19 mouse cellular contexts compared by ENCODE assay signal in genomic region chr7:144240736-144241343, GRCm38 (mm10).
A peak's percentile ranks its signal among the peaks of the same experiment; 100 is the strongest.
DNase-seq lines count a peak whose midpoint lies in the region; ATAC-seq lines count a peak whose summit lies in the region.
"Had no signal": no experiment of that assay in that cellular context is flagged by ENCODE, and none has a peak within 500 bp of the region (broad histone marks: within the 10 kb centered on the region; RNA-seq: fewer than 3 reads in every experiment).

No protein-coding gene starts in this region.

- no peak; the same call in 1 of the 2 replicates for ATAC-seq in forebrain, embryonic 13.5 days
- ATAC-seq in midbrain, embryonic 14.5 days (ENCODE audit: low FRiP score, low TSS enrichment) = no peak
- no peak for ATAC-seq in midbrain, embryonic 11.5 days (ENCODE audit: low FRiP score)
- no peak for ATAC-seq in hindbrain, embryonic 16.5 days
- ATAC-seq: CD4-positive, CD25-positive, alpha-beta regulatory T cell, adult 4 months had no signal

- no peak for DNase-seq in forebrain, embryonic 10.5 days (ENCODE audit: extremely low spot score, low spot score)
- DNase-seq in midbrain, embryonic 14.5 days = no peak
- no peak for DNase-seq in midbrain, embryonic 11.5 days (ENCODE audit: low spot score, missing footprints)
- DNase-seq in splenic B cell, adult 2 months (ENCODE audit: low read depth, low spot score) = peak; percentile 6
- no peak for DNase-seq in right cerebral cortex, postnatal 25 days
- no peak for DNase-seq in kidney, adult 18-20 months
- DNase-seq: adrenal gland, postnatal 14 days; cerebellum, adult 11-12 months; cerebellum, postnatal 14 days; embryo, embryonic 11 days; kidney, postnatal 36 days; liver, embryonic 13.5 days had no signal

- WGBS in forebrain, embryonic 13.5 days = 26% methylated on average over 4 of the region's 4 CpGs
- 75% methylated on average over 4 of the region's 4 CpGs for WGBS in forebrain, embryonic 10.5 days
- WGBS in midbrain, embryonic 14.5 days = 70% methylated on average over 4 of the region's 4 CpGs
- 81% methylated on average over 4 of the region's 4 CpGs for WGBS in midbrain, embryonic 11.5 days
- 57% methylated on average over 4 of the region's 4 CpGs for WGBS in hindbrain, embryonic 16.5 days

- no peak overlapping the region for H3K27ac ChIP-seq in forebrain, embryonic 13.5 days
- no peak overlapping the region for H3K27ac ChIP-seq in forebrain, embryonic 10.5 days
- no peak overlapping the region for H3K27ac ChIP-seq in midbrain, embryonic 14.5 days (replicated peaks; ENCODE audit: low read depth, low read length)
- no peak overlapping the region for H3K27ac ChIP-seq in midbrain, embryonic 11.5 days (ENCODE audit: low read depth, low read length)
- H3K27ac ChIP-seq in hindbrain, embryonic 16.5 days (ENCODE audit: low read depth, low read length) = no peak overlapping the region
- H3K27ac ChIP-seq: limb, embryonic 12.5 days; liver, embryonic 13.5 days; lung, embryonic 15.5 days; neural tube, embryonic 12.5 days had no signal

- no peaks in the 10 kb centered on the region for H3K36me3 ChIP-seq in forebrain, embryonic 13.5 days (ENCODE audit: poor library complexity, severe bottlenecking)
- H3K36me3 ChIP-seq in forebrain, embryonic 10.5 days (replicated peaks) = no peaks in the 10 kb centered on the region
- no peaks in the 10 kb centered on the region for H3K36me3 ChIP-seq in midbrain, embryonic 14.5 days (ENCODE audit: control insufficient read depth, insufficient read depth, low read length)
- H3K36me3 ChIP-seq in midbrain, embryonic 11.5 days (ENCODE audit: control insufficient read depth, insufficient read depth, low read length) = no peaks in the 10 kb centered on the region
- H3K36me3 ChIP-seq in hindbrain, embryonic 16.5 days (ENCODE audit: control insufficient read depth, insufficient read depth, low read length) = no peaks in the 10 kb centered on the region
- H3K36me3 ChIP-seq in splenic B cell, adult 2 months (ENCODE audit: control insufficient read depth, insufficient read depth, low read length, poor library complexity, severe bottlenecking) = no peaks in the 10 kb centered on the region
- H3K36me3 ChIP-seq: limb, embryonic 12.5 days; liver, embryonic 13.5 days; lung, embryonic 15.5 days; neural tube, embryonic 12.5 days had no signal

- no peaks in the 10 kb centered on the region for H3K9me3 ChIP-seq in forebrain, embryonic 13.5 days (replicated peaks)
- H3K9me3 ChIP-seq in forebrain, embryonic 10.5 days = no peaks in the 10 kb centered on the region
- H3K9me3 ChIP-seq in midbrain, embryonic 14.5 days (ENCODE audit: control insufficient read depth, low read length) = no peaks in the 10 kb centered on the region
- H3K9me3 ChIP-seq in midbrain, embryonic 11.5 days (ENCODE audit: control insufficient read depth, low read length) = no peaks in the 10 kb centered on the region
- H3K9me3 ChIP-seq in hindbrain, embryonic 16.5 days (ENCODE audit: control insufficient read depth, low read length) = no peaks in the 10 kb centered on the region
- H3K9me3 ChIP-seq: limb, embryonic 12.5 days; liver, embryonic 13.5 days; lung, embryonic 15.5 days; neural tube, embryonic 12.5 days had no signal

- H3K4me2 ChIP-seq in forebrain, embryonic 13.5 days = peak overlapping the region; percentile 63
- peak overlapping the region; percentile 30; the same call in 1 of the 2 replicates for H3K4me2 ChIP-seq in midbrain, embryonic 14.5 days (ENCODE audit: low read length)
- no peak overlapping the region for H3K4me2 ChIP-seq in midbrain, embryonic 11.5 days
- H3K4me2 ChIP-seq in hindbrain, embryonic 16.5 days (ENCODE audit: low read length) = peak overlapping the region; percentile 51
- H3K4me2 ChIP-seq: heart, embryonic 11.5 days; limb, embryonic 12.5 days; liver, embryonic 13.5 days; lung, embryonic 15.5 days; neural tube, embryonic 12.5 days had no signal

- peaks cover 56% of the 10 kb centered on the region for H3K4me1 ChIP-seq in forebrain, embryonic 13.5 days
- peaks cover 43% of the 10 kb centered on the region for H3K4me1 ChIP-seq in forebrain, embryonic 10.5 days
- peaks cover 35% of the 10 kb centered on the region for H3K4me1 ChIP-seq in midbrain, embryonic 14.5 days (ENCODE audit: control insufficient read depth, insufficient read depth, low read length)
- H3K4me1 ChIP-seq in midbrain, embryonic 11.5 days (ENCODE audit: control insufficient read depth, insufficient read depth, low read length) = peaks cover 16% of the 10 kb centered on the region
- H3K4me1 ChIP-seq in hindbrain, embryonic 16.5 days (ENCODE audit: control insufficient read depth, insufficient read depth, low read depth, low read length) = peaks cover 43% of the 10 kb centered on the region
- H3K4me1 ChIP-seq: lung, embryonic 15.5 days had no signal

- peak overlapping the region; percentile 39 for H3K4me3 ChIP-seq in forebrain, embryonic 13.5 days
- no peak overlapping the region for H3K4me3 ChIP-seq in forebrain, embryonic 10.5 days
- no peak overlapping the region for H3K4me3 ChIP-seq in midbrain, embryonic 14.5 days (replicated peaks; ENCODE audit: low read depth, low read length)
- no peak overlapping the region for H3K4me3 ChIP-seq in midbrain, embryonic 11.5 days (ENCODE audit: low read depth, low read length)
- H3K4me3 ChIP-seq in hindbrain, embryonic 16.5 days (ENCODE audit: low read length) = peak overlapping the region; percentile 4; the same call in 1 of the 2 replicates
- H3K4me3 ChIP-seq: limb, embryonic 12.5 days; liver, embryonic 13.5 days; lung, embryonic 15.5 days; neural tube, embryonic 12.5 days had no signal

- no peaks in the 10 kb centered on the region for H3K27me3 ChIP-seq in forebrain, embryonic 13.5 days
- H3K27me3 ChIP-seq in forebrain, embryonic 10.5 days (ENCODE audit: poor library complexity, severe bottlenecking) = peaks cover 8% of the 10 kb centered on the region
- no peaks in the 10 kb centered on the region for H3K27me3 ChIP-seq in midbrain, embryonic 14.5 days (ENCODE audit: control insufficient read depth, insufficient read depth, low read length)
- no peaks in the 10 kb centered on the region for H3K27me3 ChIP-seq in midbrain, embryonic 11.5 days (ENCODE audit: control insufficient read depth, insufficient read depth, low read length)
- no peaks in the 10 kb centered on the region for H3K27me3 ChIP-seq in hindbrain, embryonic 16.5 days (replicated peaks; ENCODE audit: control insufficient read depth, insufficient read depth, low read length)
- no peaks in the 10 kb centered on the region for H3K27me3 ChIP-seq in splenic B cell, adult 2 months (ENCODE audit: control insufficient read depth, insufficient read depth, low read length, poor library complexity, severe bottlenecking)
- H3K27me3 ChIP-seq: limb, embryonic 12.5 days; liver, embryonic 13.5 days; lung, embryonic 15.5 days; neural tube, embryonic 12.5 days had no signal

- no peak overlapping the region for H3K9ac ChIP-seq in forebrain, embryonic 13.5 days
- H3K9ac ChIP-seq in midbrain, embryonic 14.5 days (replicated peaks; ENCODE audit: low read length) = no peak overlapping the region
- H3K9ac ChIP-seq in midbrain, embryonic 11.5 days (ENCODE audit: low read length) = no peak overlapping the region
- H3K9ac ChIP-seq in hindbrain, embryonic 16.5 days (ENCODE audit: low read depth, low read length) = peak overlapping the region; percentile 38; the same call in 1 of the 2 replicates
- H3K9ac ChIP-seq: limb, embryonic 12.5 days; liver, embryonic 13.5 days; lung, embryonic 15.5 days; neural tube, embryonic 12.5 days had no signal

Comparison
In these comparisons a context has a peak if more than half of its experiments do, and no peak if none do; other contexts are left out.
1. H3K4me3 ChIP-seq: peak in forebrain, embryonic 13.5 days (single experiment) and hindbrain, embryonic 16.5 days (single experiment); none in forebrain, embryonic 10.5 days (single experiment), midbrain, embryonic 14.5 days (single experiment) and midbrain, embryonic 11.5 days (single experiment).